Mouse (Mus musculus) G1E (cell line): Measurements from ENCODE around the gene Etv4. TPM values are rescaled to one million over a fixed set of nuclear protein-coding genes. Genes with fewer than 3 reads are reported as not detected.

ENCODE experiments used
- ATAC-seq: 2 replicates; pipeline ENCODE4 v1.8.0; 2016; ENCODE audit warnings: mild to moderate bottlenecking; ENCODE audit not compliant: insufficient number of reproducible peaks, poor library complexity, low FRiP score, severe bottlenecking; ENCODE audit errors: extremely low read depth
- DNase-seq: peaks from one replicate; pipeline ENCODE4 v3.0.0; 2012; ENCODE audit warnings: low spot score
- H3K27me3 ChIP-seq: 2 replicates; pipeline ENCODE4 v1.6.1; 2012; ENCODE audit warnings: mild to moderate bottlenecking, low read length, inconsistent platforms; ENCODE audit not compliant: insufficient read depth
- H3K36me3 ChIP-seq: replicated peaks from 2 replicates; pipeline ENCODE3; 2012; ENCODE audit warnings: mild to moderate bottlenecking, inconsistent platforms
- H3K4me1 ChIP-seq: 2 replicates; pipeline ENCODE4 v1.6.1; 2012; ENCODE audit warnings: low read depth, low read length, inconsistent platforms, mixed read lengths; ENCODE audit not compliant: insufficient read depth
- H3K4me3 ChIP-seq: 2 replicates; pipeline ENCODE4 v1.5.1; 2012; ENCODE audit warnings: low read depth, mild to moderate bottlenecking, inconsistent platforms, low read length, moderate library complexity, mixed read lengths
- H3K9me3 ChIP-seq: replicated peaks from 2 replicates; pipeline ENCODE4 v1.6.1; 2012; ENCODE audit warnings: inconsistent platforms
- CTCF ChIP-seq: IDR thresholded peaks from 2 replicates; pipeline ENCODE4 v1.5.1; 2012; ENCODE audit warnings: low read depth, low read length, inconsistent platforms, mixed read lengths
- GATA1 ChIP-seq: IDR thresholded peaks from 2 replicates; pipeline ENCODE4 v1.6.1; 2012; ENCODE audit warnings: borderline replicate concordance, low read length, inconsistent platforms, mixed read lengths
- GATA2 ChIP-seq: IDR thresholded peaks from 2 replicates; pipeline ENCODE4 v1.6.1; 2012; ENCODE audit warnings: low read depth, low read length, inconsistent platforms, borderline replicate concordance
- POLR2AphosphoS5 ChIP-seq: IDR thresholded peaks from 2 replicates; pipeline ENCODE4 v1.6.1; 2012; ENCODE audit warnings: low read depth, low read length, inconsistent platforms; ENCODE audit not compliant: insufficient replicate concordance
- TAL1 ChIP-seq: conservative IDR thresholded peaks from 2 replicates; pipeline ENCODE4 v1.6.1; 2012; ENCODE audit warnings: low read depth, low read length, inconsistent platforms, mixed read lengths
- polyA plus RNA-seq: library from polyadenylated mRNA; stranded (reverse); fragments of >175 nt; gene quantifications from 2 replicates; pipeline ENCODE4 v1.2.3, GENCODE M21; 2012
- total RNA-seq, 2 experiments: library from RNA; stranded (forward) in 1 of 2; stranded (reverse) in 1 of 2; fragments of 200-1000 nt in 1 of 2; fragments of >200 nt in 1 of 2; fragmentation: Nextera tagmentation in 1 of 2; gene quantifications; 2 replicates each; pipeline ENCODE4 v1.2.3; 2014 to 2017

The Etv4 gene
- total and polyA plus RNA-seq, 3 experiments = 1.6 to 1.9 TPM; not detected in 1

- TF ChIP-seq GATA2 (no peak), GATA1 (no peak), CTCF (no peak), TAL1 (no peak), POLR2AphosphoS5 (no peak)
- no peak for DNase-seq
- H3K9me3 ChIP-seq = no peaks in the 10 kb centered on the region
- H3K4me1 ChIP-seq = peaks cover 11% of the 10 kb centered on the region
- no peak overlapping the region for H3K4me3 ChIP-seq
- ATAC-seq = no peak
- 0 out of 2 replicates have a peak, but pooled peaks cover 2% of the 10 kb centered on the region for H3K27me3 ChIP-seq
- peaks cover 2% of the 10 kb centered on the region for H3K36me3 ChIP-seq
Measured at GRCm38 (mm10) chr11:101729308-101729707, 55.9 kb downstream of the Etv4 start.

- H3K4me1 ChIP-seq = peaks cover under 1% of the 10 kb centered on the region; the same call in 1 of the 2 replicates
- H3K9me3 ChIP-seq = no peaks in the 10 kb centered on the region
- TF ChIP-seq POLR2AphosphoS5 = no peak
- no peak for TF ChIP-seq TAL1
- TF ChIP-seq CTCF = no peak
- TF ChIP-seq GATA1 = no peak
- no peak for TF ChIP-seq GATA2
- H3K27me3 ChIP-seq = peaks cover 3% of the 10 kb centered on the region; the same call in 1 of the 2 replicates
- H3K4me3 ChIP-seq = no peak overlapping the region
- ATAC-seq (no peak), DNase-seq (no peak)
- H3K36me3 ChIP-seq = no peaks in the 10 kb centered on the region
Measured at GRCm38 (mm10) chr11:101726765-101727164, 58.4 kb downstream of the Etv4 start.

GRCm38 (mm10) chr11:101725043-101725442 lies 60.1 kb downstream of the Etv4 start:
- DNase-seq (no peak), ATAC-seq (no peak)
- TF ChIP-seq GATA1 (no peak), TAL1 (no peak), POLR2AphosphoS5 (no peak), CTCF (no peak), GATA2 (no peak)
- H3K36me3 ChIP-seq = no peaks in the 10 kb centered on the region
- H3K4me3 ChIP-seq = no peak overlapping the region
- peaks cover 3% of the 10 kb centered on the region for H3K4me1 ChIP-seq
- peaks cover 8% of the 10 kb centered on the region for H3K27me3 ChIP-seq
- no peaks in the 10 kb centered on the region for H3K9me3 ChIP-seq

- Histone ChIP-seq H3K27me3 (peaks cover 20% of the 10 kb centered on the region), H3K36me3 (no peaks in the 10 kb centered on the region), H3K4me1 (peaks cover 6% of the 10 kb centered on the region), H3K4me3 (no peak overlapping the region), H3K9me3 (no peaks in the 10 kb centered on the region)
- DNase-seq (no peak), ATAC-seq (no peak)
- TF ChIP-seq GATA2 (no peak), GATA1 (no peak), POLR2AphosphoS5 (no peak), TAL1 (no peak), CTCF (no peak)
Measured at GRCm38 (mm10) chr11:101719986-101720520, 65.1 kb downstream of the Etv4 start.

Other genes with a start within 250 kb of the Etv4 start
- 69.3 and 175 TPM in 2 replicates for gene Brca1, start 233.4 kb downstream of the Etv4 start, total RNA-seq (2014; fragmentation: Nextera tagmentation)
- gene Brca1, start 233.4 kb downstream of the Etv4 start, total RNA-seq (2017) = 67.5 and 71.0 TPM in 2 replicates
- gene Brca1, start 233.4 kb downstream of the Etv4 start, polyA plus RNA-seq = 16.7 and 35.0 TPM in 2 replicates
- 102 and 109 TPM in 2 replicates for gene Nbr1, start 233.2 kb downstream of the Etv4 start, total RNA-seq (2014; fragmentation: Nextera tagmentation)
- 97.6 and 99.4 TPM in 2 replicates for gene Nbr1, start 233.2 kb downstream of the Etv4 start, total RNA-seq (2017)
- gene Nbr1, start 233.2 kb downstream of the Etv4 start, polyA plus RNA-seq = 43.8 and 45.6 TPM in 2 replicates
- 3.4 and 7.8 TPM in 2 replicates for gene Tmem106a, start 203.1 kb downstream of the Etv4 start, total RNA-seq (2014; fragmentation: Nextera tagmentation)
- 1.6 and 2.9 TPM in 2 replicates for gene Tmem106a, start 203.1 kb downstream of the Etv4 start, total RNA-seq (2017)
- 1.00 and 1.0 TPM in 2 replicates for gene Tmem106a, start 203.1 kb downstream of the Etv4 start, polyA plus RNA-seq
- not detected in 2 replicates for gene Gm11634, start 186.1 kb downstream of the Etv4 start, total RNA-seq (2014; fragmentation: Nextera tagmentation)
- not detected in 2 replicates for gene Gm11634, start 186.1 kb downstream of the Etv4 start, total RNA-seq (2017)
- not detected in 2 replicates for gene Gm11634, start 186.1 kb downstream of the Etv4 start, polyA plus RNA-seq
- gene Rdm1, start 158.2 kb downstream of the Etv4 start, total RNA-seq (2014; fragmentation: Nextera tagmentation) = 15.4 and 23.8 TPM in 2 replicates
- gene Rdm1, start 158.2 kb downstream of the Etv4 start, total RNA-seq (2017) = 10.8 and 13.8 TPM in 2 replicates
- gene Rdm1, start 158.2 kb downstream of the Etv4 start, polyA plus RNA-seq = 3.0 and 3.8 TPM in 2 replicates
- 3.5 and 6.8 TPM in 2 replicates for gene Arl4d, start 119.8 kb downstream of the Etv4 start, total RNA-seq (2014; fragmentation: Nextera tagmentation)
- 2.2 TPM in 2 replicates for gene Arl4d, start 119.8 kb downstream of the Etv4 start, total RNA-seq (2017)
- gene Arl4d, start 119.8 kb downstream of the Etv4 start, polyA plus RNA-seq = 5.2 TPM in 2 replicates
- gene Dhx8, start 52.5 kb downstream of the Etv4 start, total RNA-seq (2014; fragmentation: Nextera tagmentation) = 44.8 and 46.2 TPM in 2 replicates
- 30.9 and 31.1 TPM in 2 replicates for gene Dhx8, start 52.5 kb downstream of the Etv4 start, total RNA-seq (2017)
- gene Dhx8, start 52.5 kb downstream of the Etv4 start, polyA plus RNA-seq = 13.0 and 14.8 TPM in 2 replicates
- gene Meox1, start 109.0 kb upstream of the Etv4 start, total RNA-seq (2014; fragmentation: Nextera tagmentation) = not detected in 2 replicates
- not detected in 2 replicates for gene Meox1, start 109.0 kb upstream of the Etv4 start, total RNA-seq (2017)
- not detected in 2 replicates for gene Meox1, start 109.0 kb upstream of the Etv4 start, polyA plus RNA-seq
- not detected in 2 replicates for gene Sost, start 181.6 kb upstream of the Etv4 start, total RNA-seq (2014; fragmentation: Nextera tagmentation)
- 0.06 TPM in 1 of 2 replicates, not detected in the other for gene Sost, start 181.6 kb upstream of the Etv4 start, total RNA-seq (2017)
- not detected in 2 replicates for gene Sost, start 181.6 kb upstream of the Etv4 start, polyA plus RNA-seq
- not detected in 2 replicates for gene Cfap97d1, start 198.9 kb upstream of the Etv4 start, total RNA-seq (2014; fragmentation: Nextera tagmentation)
- gene Cfap97d1, start 198.9 kb upstream of the Etv4 start, total RNA-seq (2017) = not detected in 2 replicates
- not detected in 2 replicates for gene Cfap97d1, start 198.9 kb upstream of the Etv4 start, polyA plus RNA-seq
- gene Dusp3, start 201.6 kb upstream of the Etv4 start, total RNA-seq (2014; fragmentation: Nextera tagmentation) = 12.5 and 17.3 TPM in 2 replicates
- gene Dusp3, start 201.6 kb upstream of the Etv4 start, total RNA-seq (2017) = 14.6 and 16.0 TPM in 2 replicates
- 3.4 and 4.8 TPM in 2 replicates for gene Dusp3, start 201.6 kb upstream of the Etv4 start, polyA plus RNA-seq
- gene Mpp3, start 243.1 kb upstream of the Etv4 start, total RNA-seq (2014; fragmentation: Nextera tagmentation) = not detected in 2 replicates
- gene Mpp3, start 243.1 kb upstream of the Etv4 start, total RNA-seq (2017) = 0.06 and 0.22 TPM in 2 replicates
- gene Mpp3, start 243.1 kb upstream of the Etv4 start, polyA plus RNA-seq = not detected in 2 replicates